Mouse (Mus musculus): ENCODE measurements around the gene Abcf3.

Gene Abcf3

DNA sequence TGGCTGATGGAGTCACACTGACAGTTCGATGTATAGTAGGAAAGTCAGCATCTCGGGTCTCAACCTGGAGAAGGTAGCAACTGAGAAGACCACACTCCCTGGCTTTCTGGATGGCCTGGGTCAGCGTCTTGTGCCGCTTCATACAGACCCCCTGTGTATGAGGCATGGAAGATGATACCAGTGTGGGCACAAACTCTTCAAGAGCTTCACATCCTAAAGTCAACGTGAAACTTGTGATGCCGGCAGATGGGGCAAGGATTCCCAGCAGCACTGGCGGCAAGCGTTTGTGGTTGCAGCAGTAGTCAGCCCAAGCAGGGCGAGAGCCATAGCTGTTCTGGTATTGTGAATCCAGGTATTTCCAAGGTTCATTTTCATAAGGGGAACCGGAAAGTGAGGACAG, 2.7 kb upstream of the Abcf3 start:
- no peak for DNase-seq

DNA sequence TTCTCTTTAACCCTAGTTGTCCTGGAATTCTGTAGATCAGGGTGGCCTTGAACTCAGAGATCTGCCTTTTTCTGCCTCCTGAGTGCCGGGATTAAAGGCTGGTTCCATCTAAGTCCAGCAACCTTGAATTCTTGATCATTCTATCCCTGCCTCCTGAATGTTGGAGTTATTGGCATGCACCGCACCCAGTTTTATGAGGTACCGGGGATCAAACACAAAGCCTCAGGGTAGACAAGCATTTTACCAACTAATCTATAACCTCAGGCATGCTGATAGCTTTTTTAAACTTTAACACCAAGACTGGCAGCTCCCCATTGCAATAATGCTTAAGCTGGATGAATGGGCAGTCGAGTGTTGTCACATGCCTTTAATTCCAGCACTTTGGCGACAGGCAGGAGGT, 954 bp upstream of the Abcf3 start:
- no peak for DNase-seq

GRCm38 (mm10) chr16:20549161-20549560, 784 bp downstream of the Abcf3 start:
- no peak for DNase-seq

- DNase-seq: no peak
These were observed 3.3 kb downstream of the Abcf3 start for GRCm38 (mm10) chr16:20551691-20552090.

DNA sequence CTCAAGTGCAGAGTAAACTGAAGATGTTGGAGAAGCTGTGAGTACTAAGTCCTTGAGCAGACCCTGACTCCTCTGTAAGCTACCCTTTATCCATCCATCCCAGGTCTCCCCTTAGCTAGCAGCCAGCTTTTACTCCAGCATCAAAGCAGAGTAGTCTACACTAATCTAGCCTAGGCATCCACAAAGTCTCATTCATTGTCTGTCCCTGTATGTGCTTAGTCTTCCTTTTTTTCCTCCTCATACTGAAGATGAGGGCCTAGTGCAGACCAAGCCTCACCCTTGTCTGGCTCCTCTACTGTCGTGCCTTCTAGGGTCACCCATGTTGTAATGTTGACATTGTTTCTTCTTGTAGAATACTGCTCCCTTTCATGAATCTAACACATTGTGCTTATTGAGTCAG, 4.2 kb downstream of the Abcf3 start:
- DNase-seq: no peak

GRCm38 (mm10) chr16:20555000-20555399, 6.6 kb downstream of the Abcf3 start:
- no peak for DNase-seq

GRCm38 (mm10) chr16:20557381-20557780, 9.0 kb downstream of the Abcf3 start:
- no peak for DNase-seq

DNA sequence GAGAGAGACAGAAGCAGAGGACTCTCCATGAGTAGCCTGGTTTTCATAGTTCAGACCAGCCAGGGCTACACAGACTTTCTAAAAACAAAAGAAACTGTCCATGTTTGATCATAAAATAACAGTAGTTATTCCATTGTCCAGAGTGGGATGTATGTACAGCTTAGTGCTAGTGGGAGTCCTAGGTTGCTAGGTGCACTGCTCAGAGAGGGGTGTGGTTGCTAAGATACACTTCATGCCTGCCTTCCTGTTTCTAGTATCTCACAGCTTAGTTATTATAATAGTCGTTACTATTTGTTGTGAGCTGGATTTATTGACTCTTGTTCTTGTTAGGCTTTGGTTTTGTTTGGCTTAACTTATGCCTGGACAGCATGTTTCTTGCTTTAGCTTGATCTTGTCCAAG, 16.7 kb downstream of the Abcf3 start:
- DNase-seq: no peak

DNA sequence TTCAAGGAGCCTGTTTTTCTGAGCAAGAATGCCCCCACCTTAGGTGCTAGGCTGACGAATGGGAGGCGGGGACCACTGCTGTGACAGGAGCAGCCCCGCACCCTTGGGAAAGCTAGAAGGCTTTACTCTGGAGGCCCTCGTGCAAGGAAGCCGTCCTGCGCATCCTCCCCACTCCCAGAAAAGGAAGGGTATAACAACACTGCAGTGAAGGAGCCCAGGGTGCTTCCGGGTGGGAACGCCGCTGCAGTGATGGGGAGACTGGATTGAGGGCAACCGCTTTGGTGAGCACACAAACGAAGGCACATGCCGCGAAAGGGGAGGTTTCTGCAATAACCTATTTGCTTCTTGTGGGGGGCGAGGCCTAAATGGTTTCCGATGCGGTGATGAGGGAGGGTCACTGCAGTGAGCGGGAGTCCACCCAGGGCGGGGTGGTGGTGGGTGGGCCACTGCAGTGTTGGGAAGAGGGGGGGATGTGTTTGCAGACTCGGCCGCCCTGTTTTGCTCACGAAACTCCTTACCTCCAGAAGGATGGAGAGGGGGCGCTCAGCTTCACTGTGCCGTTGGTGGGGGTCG, 41.1 kb downstream of the Abcf3 start, which contains the start of gene Vwa5b2:
TSS of gene Vwa5b2 (plus strand) at position 106 of the 573 bp plus-strand sequence.
- DNase-seq: no peak

DNA sequence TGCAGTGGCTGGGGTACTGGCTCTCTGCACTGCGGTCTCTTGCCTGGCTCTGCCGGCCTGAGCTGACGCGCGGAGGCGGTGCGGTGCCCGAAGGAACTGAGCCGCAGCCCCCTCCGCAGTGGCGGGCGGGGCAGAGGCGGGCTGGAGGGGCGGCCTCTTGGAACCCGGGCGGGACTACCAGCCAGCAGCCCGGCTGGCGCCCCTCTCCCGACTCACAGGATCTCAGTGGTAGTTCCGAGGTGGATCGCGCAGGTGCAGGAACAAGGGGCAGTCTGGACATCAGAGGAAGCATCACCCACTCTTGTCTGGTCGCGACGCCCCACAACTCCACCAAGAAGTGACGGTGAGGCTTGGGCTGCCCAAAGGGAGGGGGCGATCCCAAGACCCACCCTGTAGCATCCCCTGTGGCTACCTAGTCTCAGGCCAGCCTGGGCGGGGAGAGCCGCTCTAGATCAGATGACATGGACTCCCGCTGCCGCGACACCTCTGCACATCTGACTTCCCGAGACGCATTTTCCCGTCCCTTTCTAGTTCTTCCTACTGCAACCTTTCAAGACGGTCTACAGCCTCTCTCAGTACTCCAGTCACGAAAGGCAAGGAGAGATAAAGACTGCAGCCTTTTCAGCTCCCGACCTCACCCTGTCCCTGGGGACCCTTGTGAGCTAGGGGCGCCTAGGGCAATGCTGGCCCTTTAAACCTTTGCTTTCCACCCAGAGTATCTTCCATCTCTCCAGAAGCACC, 41.7 kb downstream of the Abcf3 start:
- peak; percentile 26 for DNase-seq

- no peak for DNase-seq
These were observed 42.3 kb downstream of the Abcf3 start for GRCm38 (mm10) chr16:20590680-20591038.

DNA sequence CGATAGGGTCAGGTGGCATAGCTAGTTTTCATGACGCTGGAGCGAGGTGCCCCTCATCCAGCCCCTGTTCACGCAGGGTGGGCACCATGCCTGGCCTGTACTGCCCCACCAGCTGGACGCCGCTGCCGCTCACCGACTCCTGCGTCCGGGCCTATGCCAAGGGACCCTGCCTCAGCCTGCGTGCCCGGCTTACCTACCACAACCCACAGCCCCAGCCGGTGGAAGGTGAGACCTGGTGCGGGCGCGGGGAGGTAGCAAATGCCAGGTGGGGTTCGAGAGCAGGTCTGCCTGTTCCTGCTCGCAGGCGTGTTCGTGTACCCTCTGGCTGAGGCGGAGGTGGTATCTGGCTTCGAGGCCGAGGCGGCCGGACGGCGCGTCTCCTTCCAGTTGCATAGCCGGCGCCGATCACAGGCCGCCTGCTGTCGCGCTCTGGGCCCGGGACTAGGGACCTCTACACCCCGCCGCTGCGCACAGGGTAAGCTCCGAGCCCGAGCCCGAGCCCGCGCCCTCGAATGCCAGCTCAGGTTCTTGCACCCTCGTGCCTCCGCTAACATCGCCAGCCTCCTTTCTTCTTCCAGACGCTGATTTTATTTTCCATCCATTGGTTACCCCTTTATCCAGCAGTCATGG, 42.8 kb downstream of the Abcf3 start:
- peak; percentile 36 for DNase-seq

DNA sequence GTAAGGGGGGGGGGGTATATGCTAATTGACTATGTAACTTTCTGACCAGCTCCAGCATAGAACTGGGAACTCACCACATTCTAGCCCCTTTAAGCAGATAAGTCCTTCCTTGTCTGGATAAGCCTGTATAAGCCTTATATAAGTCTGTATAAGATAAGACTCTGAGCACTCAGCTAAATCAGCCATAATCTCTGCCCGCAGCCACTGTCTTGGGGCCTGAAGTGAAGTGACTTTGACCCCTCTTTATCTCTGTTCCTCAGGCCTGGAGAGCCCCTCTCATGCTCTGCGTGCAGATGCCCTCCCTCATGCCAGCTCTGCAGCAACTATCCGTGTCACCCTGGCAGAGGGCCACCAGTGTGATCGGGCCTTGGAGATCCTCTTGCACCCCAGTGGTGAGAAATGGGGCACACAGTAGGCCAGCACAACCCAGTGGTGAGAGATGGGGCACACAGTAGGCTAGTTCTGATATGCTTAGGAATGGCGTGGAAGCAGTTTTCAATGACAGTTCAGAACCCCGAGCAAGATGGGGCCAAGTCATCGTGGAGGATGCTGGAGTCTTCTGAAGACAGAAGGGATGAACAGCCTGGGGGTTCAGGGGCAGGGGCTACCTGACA, 46.8 kb downstream of the Abcf3 start:
- no peak for DNase-seq

DNA sequence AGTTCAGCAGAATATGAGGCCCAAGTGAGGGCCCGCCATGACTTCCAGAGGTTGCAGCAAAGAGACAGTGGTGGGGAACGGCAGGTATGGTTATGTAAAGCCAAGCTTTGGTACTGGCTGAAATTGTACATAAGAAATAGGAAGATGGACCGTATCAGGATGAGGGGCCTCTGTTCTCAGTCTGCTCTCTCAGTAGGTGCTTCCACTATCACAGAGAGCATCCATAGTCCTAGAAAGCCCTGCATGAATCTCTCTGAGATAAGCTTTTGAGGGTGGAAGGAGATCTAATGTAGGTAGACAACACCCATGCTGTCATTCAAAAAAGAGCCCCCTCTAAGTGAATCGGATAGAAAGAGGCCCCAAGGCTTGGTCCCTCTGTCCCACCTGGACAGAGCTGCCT, 47.4 kb downstream of the Abcf3 start:
- no peak for DNase-seq

DNA sequence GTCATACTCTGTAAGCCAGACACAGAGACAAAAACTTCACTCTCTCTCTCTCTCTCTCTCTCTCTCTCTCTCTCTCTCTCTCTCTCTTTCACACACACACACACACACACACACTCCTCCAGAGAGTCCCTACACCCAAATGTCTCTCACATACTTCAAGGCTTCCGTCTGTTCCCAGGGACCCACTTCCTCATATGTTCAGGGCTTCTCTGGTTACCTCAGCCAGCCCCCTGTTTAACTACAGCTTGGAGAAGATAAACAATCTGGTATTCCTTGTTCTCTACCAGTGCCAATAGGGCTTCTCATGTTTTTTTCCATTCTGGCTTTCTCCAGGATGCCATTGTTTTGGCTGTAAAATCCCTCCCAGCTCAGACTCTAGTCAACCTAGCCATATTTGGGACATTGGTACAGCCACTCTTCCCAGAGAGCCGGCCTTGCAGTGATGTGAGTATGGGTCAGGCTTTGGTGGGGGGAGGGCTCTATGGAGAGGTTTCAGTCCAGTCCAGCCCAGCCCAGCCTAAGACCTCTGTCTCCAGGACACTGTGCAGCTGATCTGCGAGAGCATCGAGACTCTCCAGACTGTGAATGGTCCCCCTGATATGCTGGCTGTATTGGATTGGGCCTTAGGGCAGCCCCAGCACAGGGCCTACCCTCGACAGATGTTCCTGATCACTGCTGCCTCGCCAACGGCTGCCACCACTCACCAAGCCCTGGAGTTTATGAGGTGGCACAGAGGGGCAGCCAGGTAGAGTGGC, 48.5 kb downstream of the Abcf3 start:
- DNase-seq: no peak

GRCm38 (mm10) chr16:20600511-20600910, 52.1 kb downstream of the Abcf3 start:
- DNase-seq: no peak

DNA sequence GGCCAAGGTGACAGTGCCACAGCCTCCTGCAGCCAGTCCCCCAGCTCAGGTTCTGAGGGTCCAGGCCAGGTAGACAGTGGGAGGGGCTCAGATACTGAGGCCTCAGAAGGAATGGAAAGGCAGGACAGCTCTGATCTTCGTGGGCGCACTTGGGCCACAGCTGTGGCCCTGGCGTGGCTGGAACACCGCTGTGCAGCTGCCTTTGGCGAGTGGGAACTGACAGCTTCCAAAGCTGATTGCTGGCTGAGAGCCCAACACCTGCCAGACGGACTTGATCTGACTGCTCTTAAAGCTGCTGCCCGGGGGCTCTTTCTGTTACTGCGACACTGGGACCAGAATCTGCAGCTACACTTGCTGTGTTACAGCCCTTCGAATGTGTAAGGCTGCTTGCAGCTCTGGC, 56.3 kb downstream of the Abcf3 start:
- no peak for DNase-seq

- DNase-seq: peak; percentile 78
These were observed 62.4 kb downstream of the Abcf3 start for GRCm38 (mm10) chr16:20610501-20611356.
